Mouse (Mus musculus): ENCODE results near the gene Borcs5. TPM values are rescaled to one million over a fixed set of nuclear protein-coding genes. Genes with fewer than 3 reads are reported as not detected.
A peak's percentile ranks its signal among the peaks of the same experiment; 100 is the strongest.

The Borcs5 gene
- polyA plus RNA-seq, 1 experiment: 8.8 TPM

- no peaks in the 10 kb centered on the region for H3K27me3 ChIP-seq (ENCODE audit: control insufficient read depth, insufficient read depth, insufficient read length)
- no peaks in the 10 kb centered on the region for H3K36me3 ChIP-seq (ENCODE audit: control insufficient read depth, insufficient read depth)
- no peak overlapping the region for H3K4me2 ChIP-seq (ENCODE audit: low read depth)
- no peak overlapping the region for H3ac ChIP-seq (ENCODE audit: control insufficient read depth, insufficient read length)
- TF ChIP-seq TCF12 (IDR thresholded peaks at IDR 0.05; ENCODE audit: insufficient read depth, poor library complexity, severe bottlenecking) (no peak), CEBPB (IDR thresholded peaks at IDR 0.05; ENCODE audit: insufficient read depth, poor library complexity, severe bottlenecking) (peak; percentile 83)
- no peaks in the 10 kb centered on the region for H3K79me2 ChIP-seq (ENCODE audit: control insufficient read depth, insufficient read depth)
- H3K4me3 ChIP-seq: no peak overlapping the region
These were observed 61.3 kb downstream of the Borcs5 start for GRCm38 (mm10) chr6:134700451-134701210.

GRCm38 (mm10) chr6:134701211-134701602 is 61.9 kb downstream of the Borcs5 start:
- Histone ChIP-seq H3K4me2 (ENCODE audit: low read depth) (no peak overlapping the region), H3K4me3 (no peak overlapping the region), H3K27me3 (ENCODE audit: control insufficient read depth, insufficient read depth, insufficient read length) (no peaks in the 10 kb centered on the region), H3ac (ENCODE audit: control insufficient read depth, insufficient read length) (no peak overlapping the region), H3K36me3 (ENCODE audit: control insufficient read depth, insufficient read depth) (no peaks in the 10 kb centered on the region), H3K79me2 (ENCODE audit: control insufficient read depth, insufficient read depth) (no peaks in the 10 kb centered on the region)
- TF ChIP-seq POLR2AphosphoS2 (IDR thresholded peaks at IDR 0.05; ENCODE audit: insufficient read length, low read depth): no peak

- TF ChIP-seq E2F4 (IDR thresholded peaks at IDR 0.05; ENCODE audit: insufficient read depth): no peak
- TF ChIP-seq SRF (IDR thresholded peaks at IDR 0.05; ENCODE audit: control insufficient read depth, insufficient read length, low read depth): no peak
- no peak for TF ChIP-seq POLR2AphosphoS2 (IDR thresholded peaks at IDR 0.05; ENCODE audit: insufficient read length, low read depth)
- no peak for TF ChIP-seq MYOG (IDR thresholded peaks at IDR 0.05; ENCODE audit: control insufficient read depth in 1 of 3, insufficient read depth in 1 of 3, insufficient read length in 2 of 3, low read depth in 2 of 3)
- no peak for TF ChIP-seq USF1 (IDR thresholded peaks at IDR 0.05; ENCODE audit: low read depth)
- no peak for TF ChIP-seq MYOD1 (IDR thresholded peaks at IDR 0.05; ENCODE audit: control insufficient read depth in 1 of 3, insufficient read length in 2 of 3, low read depth in 2 of 3)
- TF ChIP-seq REST (IDR thresholded peaks at IDR 0.05; ENCODE audit: insufficient read depth, insufficient read length): no peak
- TF ChIP-seq POLR2A (IDR thresholded peaks at IDR 0.05; ENCODE audit: insufficient read length, low read depth): no peak
- no peak for TF ChIP-seq MAX (IDR thresholded peaks at IDR 0.05; ENCODE audit: low read depth)
- TF ChIP-seq CEBPB (IDR thresholded peaks at IDR 0.05; ENCODE audit: insufficient read depth, poor library complexity, severe bottlenecking): no peak
- no peak for TF ChIP-seq TCF3 (IDR thresholded peaks at IDR 0.05; ENCODE audit: insufficient read length, low read depth)
- no peak for TF ChIP-seq TCF12 (IDR thresholded peaks at IDR 0.05; ENCODE audit: insufficient read depth, poor library complexity, severe bottlenecking)
- H3K4me2 ChIP-seq (ENCODE audit: low read depth): no peak overlapping the region
- H3K36me3 ChIP-seq (ENCODE audit: control insufficient read depth, insufficient read depth): no peaks in the 10 kb centered on the region
- H3K79me2 ChIP-seq (ENCODE audit: control insufficient read depth, insufficient read depth): no peaks in the 10 kb centered on the region
- no peak overlapping the region for H3K4me3 ChIP-seq
- H3ac ChIP-seq (ENCODE audit: control insufficient read depth, insufficient read length): no peak overlapping the region
- no peaks in the 10 kb centered on the region for H3K27me3 ChIP-seq (ENCODE audit: control insufficient read depth, insufficient read depth, insufficient read length)
These were observed 62.9 kb downstream of the Borcs5 start for GRCm38 (mm10) chr6:134702184-134702583.

GRCm38 (mm10) chr6:134703053-134703690 is 63.9 kb downstream of the Borcs5 start:
- Histone ChIP-seq H3K79me2 (ENCODE audit: control insufficient read depth, insufficient read depth) (no peaks in the 10 kb centered on the region), H3ac (ENCODE audit: control insufficient read depth, insufficient read length) (no peak overlapping the region), H3K4me3 (no peak overlapping the region), H3K36me3 (ENCODE audit: control insufficient read depth, insufficient read depth) (no peaks in the 10 kb centered on the region), H3K27me3 (ENCODE audit: control insufficient read depth, insufficient read depth, insufficient read length) (no peaks in the 10 kb centered on the region), H3K4me2 (ENCODE audit: low read depth) (no peak overlapping the region)
- TF ChIP-seq TCF12 (IDR thresholded peaks at IDR 0.05; ENCODE audit: insufficient read depth, poor library complexity, severe bottlenecking): no peak
- no peak for TF ChIP-seq USF1 (IDR thresholded peaks at IDR 0.05; ENCODE audit: low read depth)
- no peak for TF ChIP-seq REST (IDR thresholded peaks at IDR 0.05; ENCODE audit: insufficient read depth, insufficient read length)
- TF ChIP-seq POLR2A (IDR thresholded peaks at IDR 0.05; ENCODE audit: insufficient read length, low read depth): no peak
- no peak for TF ChIP-seq CEBPB (IDR thresholded peaks at IDR 0.05; ENCODE audit: insufficient read depth, poor library complexity, severe bottlenecking)
- no peak for TF ChIP-seq SRF (IDR thresholded peaks at IDR 0.05; ENCODE audit: control insufficient read depth, insufficient read length, low read depth)
- no peak for TF ChIP-seq TCF3 (IDR thresholded peaks at IDR 0.05; ENCODE audit: insufficient read length, low read depth)
- no peak for TF ChIP-seq MAX (IDR thresholded peaks at IDR 0.05; ENCODE audit: low read depth)
- TF ChIP-seq MYOD1 (IDR thresholded peaks at IDR 0.05; ENCODE audit: control insufficient read depth in 1 of 3, insufficient read length in 2 of 3, low read depth in 2 of 3): no peak
- TF ChIP-seq E2F4 (IDR thresholded peaks at IDR 0.05; ENCODE audit: insufficient read depth): no peak
- TF ChIP-seq MYOG (IDR thresholded peaks at IDR 0.05; ENCODE audit: control insufficient read depth in 1 of 3, insufficient read depth in 1 of 3, insufficient read length in 2 of 3, low read depth in 2 of 3): no peak
- no peak for TF ChIP-seq POLR2AphosphoS2 (IDR thresholded peaks at IDR 0.05; ENCODE audit: insufficient read length, low read depth)

- TF ChIP-seq REST (IDR thresholded peaks at IDR 0.05; ENCODE audit: insufficient read depth, insufficient read length) (no peak), CEBPB (IDR thresholded peaks at IDR 0.05; ENCODE audit: insufficient read depth, poor library complexity, severe bottlenecking) (no peak), SRF (IDR thresholded peaks at IDR 0.05; ENCODE audit: control insufficient read depth, insufficient read length, low read depth) (no peak)
- H3ac ChIP-seq (ENCODE audit: control insufficient read depth, insufficient read length): no peak overlapping the region
- no peaks in the 10 kb centered on the region for H3K79me2 ChIP-seq (ENCODE audit: control insufficient read depth, insufficient read depth)
- H3K36me3 ChIP-seq (ENCODE audit: control insufficient read depth, insufficient read depth): no peaks in the 10 kb centered on the region
- no peak overlapping the region for H3K4me3 ChIP-seq
- H3K4me2 ChIP-seq (ENCODE audit: low read depth): no peak overlapping the region
- H3K27me3 ChIP-seq (ENCODE audit: control insufficient read depth, insufficient read depth, insufficient read length): no peaks in the 10 kb centered on the region
These were observed 67.2 kb downstream of the Borcs5 start for GRCm38 (mm10) chr6:134706467-134706866.

Measured in myocyte (in vitro differentiated cells).